Mouse (Mus musculus): ENCODE results near the gene Gm29735.
A peak's percentile ranks its signal among the peaks of the same experiment; 100 is the strongest.
"Not testable (repeated sequence)": the region's sequence is repeated elsewhere in the genome, so short reads cannot be mapped to it uniquely, and the experiment has no call there.

Gm29735 gene

GRCm38 (mm10) chr7:142157013-142157412 is at the start of gene Gm29735:
TSS of gene Gm29735 (minus strand) at chr7:142157113.
- DNase-seq (ENCODE audit: inconsistent age in 2 of 2, low spot score in 1 of 2) = not testable (repeated sequence)

DNA sequence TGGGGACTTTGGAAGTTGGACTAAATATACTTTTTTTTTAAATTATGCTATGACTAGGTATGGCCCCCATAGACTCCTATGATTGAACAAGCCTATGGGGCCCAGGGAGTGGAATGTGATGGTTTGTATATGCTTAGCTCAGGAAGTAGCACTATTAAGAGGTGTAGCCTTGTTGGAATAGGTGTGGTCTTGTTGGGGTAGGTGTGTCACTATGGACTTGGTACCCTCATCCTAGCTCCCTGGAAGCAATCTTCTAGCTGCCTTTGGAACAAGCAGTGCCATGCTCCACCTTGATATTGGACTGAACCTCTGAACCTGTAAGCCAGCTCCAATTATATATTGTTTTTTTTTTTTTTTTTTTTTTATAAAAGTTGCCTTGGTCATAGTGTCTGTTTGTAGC is 48.6 kb upstream of the Gm29735 start:
- DNase-seq (ENCODE audit: inconsistent age in 2 of 2, low spot score in 1 of 2) = no peak

DNA sequence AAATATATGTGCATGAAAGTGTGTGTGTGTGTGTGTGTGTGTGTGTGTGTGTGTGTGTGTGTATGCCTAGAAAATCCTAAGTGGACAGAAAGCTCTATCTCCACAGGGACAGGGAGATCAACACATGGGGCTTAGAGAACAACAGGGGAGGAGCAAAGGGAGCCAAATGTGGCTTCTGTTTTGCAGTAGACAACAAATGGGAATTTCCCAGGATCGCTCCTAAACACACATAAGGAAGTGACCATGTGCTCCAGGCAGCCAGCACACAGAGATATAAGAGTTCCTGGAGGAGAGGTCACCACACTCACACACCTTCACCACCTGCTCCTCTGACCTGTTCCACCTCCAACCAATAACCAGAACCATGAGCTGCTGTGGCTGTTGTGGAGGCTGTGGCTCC is 44.2 kb upstream of the Gm29735 start, which contains the start of gene Krtap5-3:
TSS of gene Krtap5-3 (plus strand) at position 301 of the 400 bp plus-strand sequence.
- no peak for DNase-seq (ENCODE audit: inconsistent age in 2 of 2, low spot score in 1 of 2)

GRCm38 (mm10) chr7:142198748-142199147 is 41.8 kb upstream of the Gm29735 start:
- DNase-seq (ENCODE audit: inconsistent age in 2 of 2, low spot score in 1 of 2) = no peak

DNA sequence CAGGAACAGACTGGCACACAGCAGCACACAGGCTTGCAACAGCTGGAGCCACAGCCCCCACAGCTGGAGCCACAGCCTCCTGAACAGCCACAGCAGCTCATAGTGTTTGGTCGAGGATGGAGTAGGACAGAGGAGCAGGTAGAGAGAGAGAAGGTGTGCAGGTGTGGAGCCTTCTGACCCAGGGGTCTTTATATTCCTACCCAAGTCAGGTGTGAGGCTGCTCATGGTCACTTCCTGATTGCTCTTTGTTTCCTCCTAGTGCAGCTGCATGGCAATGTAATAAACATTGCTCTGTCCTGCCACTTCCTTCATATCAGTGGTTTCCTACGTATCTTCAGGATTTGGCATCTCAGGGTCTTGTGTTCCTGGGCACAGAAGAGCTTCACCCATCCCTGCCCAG is 33.4 kb upstream of the Gm29735 start, which contains the start of gene Gm10153:
TSS of gene Gm10153 (minus strand) at position 101 of the 400 bp plus-strand sequence.
- no peak for DNase-seq (ENCODE audit: inconsistent age in 2 of 2, low spot score in 1 of 2)

DNA sequence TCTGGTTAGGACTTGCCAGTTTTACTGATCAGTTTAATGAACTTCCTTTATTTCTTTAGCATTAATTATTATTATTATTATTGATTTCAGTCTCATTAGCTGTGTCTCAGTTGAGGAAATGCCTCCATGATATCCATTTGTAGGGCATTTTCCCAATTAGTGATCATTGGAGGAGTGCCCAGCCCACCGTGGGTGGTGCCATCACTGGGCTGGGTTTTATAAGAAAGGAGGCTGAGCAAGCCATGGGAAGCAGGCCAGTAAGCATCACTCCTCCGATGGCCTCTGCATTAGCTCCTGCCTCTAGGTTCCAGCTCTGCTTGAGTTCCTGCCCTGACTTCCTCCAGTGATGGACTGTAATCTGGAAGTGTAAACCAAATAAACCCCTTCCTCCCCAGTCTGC is 31.2 kb upstream of the Gm29735 start:
- DNase-seq (ENCODE audit: inconsistent age in 2 of 2, low spot score in 1 of 2) = no peak

DNA sequence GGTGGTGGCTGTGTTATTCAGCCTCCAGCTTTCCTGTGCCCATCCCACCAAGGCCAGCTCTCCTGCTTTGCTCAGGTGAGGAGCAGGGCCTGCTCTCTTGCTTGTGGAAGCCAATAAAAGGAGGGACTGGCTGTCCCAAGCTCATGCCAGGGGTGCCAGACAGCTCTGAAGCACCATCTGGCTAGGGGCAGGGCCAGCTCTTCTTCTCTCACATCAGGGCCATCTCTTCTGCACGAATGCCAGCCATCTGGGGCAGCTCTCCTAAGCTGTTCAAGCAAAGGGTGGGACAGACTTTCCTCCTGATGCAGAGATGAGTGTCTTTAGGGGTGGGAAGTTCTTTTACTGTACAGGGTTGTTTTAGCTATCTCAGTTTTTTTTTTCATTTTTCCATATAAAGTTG is 24.1 kb upstream of the Gm29735 start:
- DNase-seq (ENCODE audit: inconsistent age in 2 of 2, low spot score in 1 of 2) = no peak

DNA sequence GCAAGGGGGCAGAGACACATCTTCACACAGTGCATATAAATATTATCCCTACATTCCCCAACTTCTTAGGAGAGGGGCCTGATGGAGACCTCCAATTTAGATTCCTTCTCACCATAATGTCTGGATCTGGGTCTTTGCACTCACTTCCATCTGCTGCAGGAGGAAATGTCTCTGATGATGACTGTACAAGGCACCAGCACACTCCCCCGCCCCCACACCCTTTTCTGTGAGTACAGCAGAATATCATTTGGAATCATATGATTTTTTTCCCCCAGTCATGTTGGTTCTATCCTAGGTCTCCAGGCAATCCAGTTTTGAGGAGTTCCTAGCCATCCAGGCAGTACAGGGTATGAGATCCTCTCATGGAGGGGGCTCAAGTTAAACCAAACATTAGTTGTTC is 21.8 kb upstream of the Gm29735 start:
- no peak for DNase-seq (ENCODE audit: inconsistent age in 2 of 2, low spot score in 1 of 2)

- DNase-seq (ENCODE audit: inconsistent age in 2 of 2, low spot score in 1 of 2) = not testable (repeated sequence)
Measured at GRCm38 (mm10) chr7:142175905-142176304, 19.0 kb upstream of the Gm29735 start, which contains the start of gene Krtap5-2. TSS of gene Krtap5-2 (minus strand) at chr7:142176005.

DNA sequence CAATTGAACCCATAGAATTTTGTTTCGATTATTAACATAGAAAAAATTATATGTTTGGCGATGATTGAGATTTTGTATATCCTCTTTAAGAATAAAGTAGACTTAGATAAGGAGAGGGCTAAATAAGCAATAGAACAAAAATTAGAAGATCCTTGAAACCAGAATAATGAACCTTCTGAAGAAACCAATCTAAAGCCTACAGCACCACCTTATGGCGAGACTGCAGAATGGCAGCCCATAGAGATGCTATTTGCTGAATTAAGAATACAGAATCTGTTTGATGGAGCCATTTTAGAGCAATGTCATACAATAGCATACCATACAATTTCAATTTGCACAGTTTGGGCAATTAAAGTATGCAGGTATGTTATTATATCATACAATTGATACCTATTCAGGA is 12.9 kb upstream of the Gm29735 start:
- no peak for DNase-seq (ENCODE audit: inconsistent age in 2 of 2, low spot score in 1 of 2)

- not testable (repeated sequence) for DNase-seq (ENCODE audit: inconsistent age in 2 of 2, low spot score in 1 of 2)
Measured at GRCm38 (mm10) chr7:142165639-142166038, 8.7 kb upstream of the Gm29735 start, which contains the start of gene Gm4553. TSS of gene Gm4553 (minus strand) at chr7:142165739.

- DNase-seq (ENCODE audit: inconsistent age in 2 of 2, low spot score in 1 of 2) = peak; percentile 27 to 32
Measured at GRCm38 (mm10) chr7:142159366-142159765, 2.5 kb upstream of the Gm29735 start.

GRCm38 (mm10) chr7:142155308-142155707 is 1.6 kb downstream of the Gm29735 start:
- no peak for DNase-seq (ENCODE audit: inconsistent age in 2 of 2, low spot score in 1 of 2)

GRCm38 (mm10) chr7:142152191-142152590 is 4.7 kb downstream of the Gm29735 start:
- no peak for DNase-seq (ENCODE audit: inconsistent age in 2 of 2, low spot score in 1 of 2)

GRCm38 (mm10) chr7:142148633-142149032 is 8.3 kb downstream of the Gm29735 start:
- DNase-seq (ENCODE audit: inconsistent age in 2 of 2, low spot score in 1 of 2) = no peak

GRCm38 (mm10) chr7:142146033-142146432 is 10.9 kb downstream of the Gm29735 start:
- peak; percentile 22 to 81 for DNase-seq (ENCODE audit: inconsistent age in 2 of 2, low spot score in 1 of 2)

DNA sequence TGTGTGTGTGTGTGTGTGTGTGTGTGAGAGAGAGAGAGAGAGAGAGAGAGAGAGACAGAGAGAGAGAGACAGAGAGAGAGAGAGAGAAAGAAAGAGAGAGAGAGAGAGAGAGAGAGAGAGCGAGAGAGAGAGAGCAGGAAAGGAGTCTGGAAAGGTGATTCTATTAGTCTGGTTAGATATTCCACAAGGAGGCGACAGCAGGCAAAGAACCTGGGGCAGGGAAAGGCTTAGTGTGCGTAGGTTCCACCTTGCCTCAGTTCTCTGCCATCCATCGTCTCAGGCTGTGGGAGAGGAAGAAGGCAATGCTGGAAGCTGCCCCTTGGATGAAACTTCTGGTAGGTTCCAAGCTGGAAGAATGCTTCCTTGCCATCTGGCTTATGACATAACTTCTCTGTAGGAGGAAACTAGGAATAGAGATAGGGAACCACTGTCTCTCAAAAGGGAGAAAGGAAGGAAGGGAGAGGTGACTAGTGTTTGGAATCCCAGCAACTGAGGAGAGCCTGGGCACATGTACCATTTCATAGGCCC is 11.4 kb downstream of the Gm29735 start:
- no peak for DNase-seq (ENCODE audit: inconsistent age in 2 of 2, low spot score in 1 of 2)

DNA sequence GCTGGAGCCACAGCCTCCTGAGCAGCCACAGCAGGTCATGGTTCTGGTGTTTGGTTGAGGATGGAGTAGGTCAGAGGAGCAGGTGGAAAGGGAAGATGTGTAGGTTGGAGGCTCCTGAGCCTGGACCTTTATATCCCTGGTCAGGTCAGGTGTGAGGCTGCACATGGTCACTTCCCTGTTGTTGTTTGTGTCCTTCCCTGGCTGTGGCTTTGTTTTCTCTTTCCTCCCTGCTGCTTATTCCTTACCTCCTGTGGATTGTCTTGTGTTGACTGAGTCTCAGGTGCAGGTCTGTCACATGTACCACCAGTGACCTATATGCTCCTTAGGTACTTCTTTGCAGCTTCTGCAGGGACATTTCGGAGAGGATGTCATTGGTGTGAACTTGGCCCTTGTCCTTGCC is 12.4 kb downstream of the Gm29735 start, which contains the start of gene Gm45337:
TSS of gene Gm45337 (minus strand) at position 101 of the 400 bp plus-strand sequence.
- DNase-seq (ENCODE audit: inconsistent age in 2 of 2, low spot score in 1 of 2) = no peak

GRCm38 (mm10) chr7:142143506-142144010 is 13.4 kb downstream of the Gm29735 start:
- not testable (repeated sequence) for DNase-seq (ENCODE audit: inconsistent age in 2 of 2, low spot score in 1 of 2)

DNA sequence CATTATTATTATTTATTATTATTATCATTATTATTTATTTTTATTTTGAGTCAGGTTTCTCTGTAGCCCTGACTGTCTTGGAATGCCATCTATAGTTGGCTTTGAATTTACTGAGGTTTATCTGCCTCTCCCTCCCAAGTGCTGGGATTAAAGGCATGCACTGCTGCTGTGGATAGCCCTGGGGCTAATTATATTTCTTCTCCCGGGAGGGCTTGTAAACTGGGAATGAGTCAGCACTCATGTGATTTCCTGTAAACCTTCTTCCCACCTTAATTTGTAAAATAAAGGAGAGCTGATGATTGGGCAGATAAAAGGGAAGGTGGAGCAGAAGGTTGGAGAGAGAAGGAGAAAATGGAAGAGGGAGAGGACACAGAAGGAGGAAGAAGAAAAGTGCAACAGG is 16.2 kb downstream of the Gm29735 start:
- no peak for DNase-seq (ENCODE audit: inconsistent age in 2 of 2, low spot score in 1 of 2)

- DNase-seq (ENCODE audit: inconsistent age in 2 of 2, low spot score in 1 of 2) = not testable (repeated sequence)
Measured at GRCm38 (mm10) chr7:142135934-142136333, 21.0 kb downstream of the Gm29735 start, which contains the start of gene Gm39115. TSS of gene Gm39115 (minus strand) at chr7:142136034.

DNA sequence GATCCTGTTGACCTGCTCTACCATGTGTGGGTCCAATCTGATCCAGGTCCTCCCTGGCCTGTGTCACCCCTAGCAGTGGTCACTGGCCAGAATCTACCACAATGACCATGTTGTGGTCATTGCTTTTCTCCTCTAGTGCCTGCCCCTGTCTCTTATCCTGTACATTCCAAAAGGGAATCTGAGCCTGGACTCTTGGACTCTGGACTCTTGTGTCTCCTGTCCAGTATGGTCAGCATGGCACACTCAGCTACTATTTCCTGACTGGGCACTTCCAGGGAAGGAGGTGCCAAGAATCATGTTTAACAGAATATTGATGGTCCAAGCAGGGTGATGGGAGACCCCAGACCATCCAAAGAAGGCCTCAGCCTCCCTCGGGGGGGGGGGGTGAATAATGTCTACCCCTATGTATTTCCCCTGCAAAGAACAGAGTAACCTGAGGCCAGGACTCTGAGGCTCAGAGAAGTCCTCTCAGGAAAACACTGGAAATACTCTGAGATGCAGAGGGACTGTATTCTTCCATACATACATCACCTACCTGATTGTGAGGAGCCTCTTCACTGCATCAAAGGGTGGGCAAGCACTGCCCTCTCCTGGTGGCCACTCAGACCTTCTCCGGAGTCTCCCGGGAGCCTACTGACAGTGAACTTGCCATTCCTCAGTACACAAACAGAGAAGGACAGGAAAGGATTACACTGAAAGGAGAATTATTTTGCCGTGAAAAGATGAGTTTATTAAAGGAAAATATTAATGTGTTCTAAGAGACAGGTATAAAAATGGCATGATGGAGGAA is 22.5 kb downstream of the Gm29735 start:
- DNase-seq (ENCODE audit: inconsistent age in 2 of 2, low spot score in 1 of 2) = no peak
